Mouse (Mus musculus) adrenal gland, postnatal 25 days (tissue): ENCODE measurements at regions not wholly inside any gene's neighbourhood (a gene's known extent, or its start where the extent isn't known, plus 50 kb on each side); places are given as distances from the start of the nearest gene placed in this dataset.

Experiments used
- DNase-seq: peaks from one replicate; pipeline ENCODE4 v3.0.0; 2021; ENCODE audit warnings: mixed read lengths

DNA sequence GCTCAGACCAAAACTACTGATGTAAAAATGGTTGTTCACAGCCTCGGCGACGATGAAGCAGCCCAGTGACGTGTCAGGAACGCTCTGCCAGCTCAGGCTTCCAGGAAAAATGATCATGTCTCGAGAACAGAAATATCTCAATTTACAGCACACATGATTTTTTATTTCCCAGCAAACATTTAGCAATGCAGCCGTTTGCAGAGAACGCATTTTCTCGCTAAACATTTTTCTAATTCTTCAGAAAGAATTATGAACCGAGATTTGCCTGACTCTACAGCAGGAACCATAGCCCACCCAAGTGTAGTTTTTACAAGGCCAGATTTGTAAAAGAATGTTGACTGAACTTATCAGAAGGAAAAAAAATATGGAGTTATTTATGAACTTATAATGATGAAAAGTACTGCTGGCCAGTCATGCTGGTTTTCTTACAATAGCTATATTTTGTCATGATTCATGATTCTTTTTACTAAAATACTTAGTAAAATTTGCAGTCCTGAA, 380.4 kb downstream of the Etnk1 start:
- no peak for DNase-seq

DNA sequence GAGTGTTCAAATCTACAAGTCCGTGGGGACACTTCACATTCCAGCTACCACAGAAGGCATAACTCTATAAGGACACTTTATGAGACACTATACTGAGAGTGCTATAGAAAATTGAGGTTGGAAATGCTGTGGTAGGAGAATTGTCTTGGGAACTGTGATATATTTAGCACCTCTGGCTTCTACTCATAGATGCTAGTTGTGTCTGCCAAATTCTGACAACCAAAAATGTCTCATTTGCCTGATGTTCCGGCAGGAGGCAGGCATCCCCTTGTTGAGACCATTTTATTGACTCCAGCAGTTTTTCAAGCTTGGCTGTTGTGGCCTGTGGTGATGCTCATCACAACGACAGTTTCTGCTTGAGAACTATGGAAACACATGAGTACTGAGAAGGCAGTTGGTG, 387.9 kb downstream of the Etnk1 start:
- DNase-seq: no peak

DNA sequence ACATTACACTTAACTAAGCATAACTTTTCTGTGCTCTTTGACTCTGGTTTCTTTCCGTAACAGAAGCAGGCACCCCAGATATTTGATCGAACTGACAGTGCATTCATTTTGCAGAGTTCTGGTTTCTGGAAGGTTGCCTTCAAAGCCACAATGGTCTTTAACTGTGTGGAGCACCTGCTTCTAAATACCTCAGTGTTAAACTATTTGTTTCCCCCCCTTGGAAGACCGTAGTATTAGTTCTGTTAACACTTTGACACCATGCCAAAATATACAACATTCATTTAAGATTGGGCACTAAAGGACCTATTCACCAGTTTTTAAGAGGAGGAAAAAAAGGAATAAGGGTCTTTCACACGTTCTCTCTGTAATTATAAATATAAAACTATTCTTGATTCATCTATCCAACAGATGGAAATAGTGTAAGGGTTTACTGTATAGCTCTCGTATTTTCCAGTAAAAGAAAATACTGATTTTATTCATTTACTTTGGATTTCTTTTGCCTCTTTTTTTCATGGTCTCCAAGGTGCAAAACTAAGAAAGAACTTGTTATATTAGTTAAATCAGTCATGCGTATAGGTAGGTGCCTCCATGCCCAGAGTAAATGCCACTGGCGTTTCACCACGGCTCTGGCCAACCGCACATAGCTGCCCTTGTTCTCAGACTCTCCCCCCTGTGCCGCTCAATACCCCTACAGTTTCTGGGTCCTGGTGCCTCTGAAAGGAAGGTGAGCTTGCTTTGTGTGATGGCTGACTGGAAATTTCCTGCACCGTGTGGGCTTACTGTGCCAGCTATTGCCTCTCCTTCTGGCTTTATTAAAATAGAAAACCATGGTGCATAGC, 391.2 kb downstream of the Etnk1 start:
- DNase-seq: no peak

DNA sequence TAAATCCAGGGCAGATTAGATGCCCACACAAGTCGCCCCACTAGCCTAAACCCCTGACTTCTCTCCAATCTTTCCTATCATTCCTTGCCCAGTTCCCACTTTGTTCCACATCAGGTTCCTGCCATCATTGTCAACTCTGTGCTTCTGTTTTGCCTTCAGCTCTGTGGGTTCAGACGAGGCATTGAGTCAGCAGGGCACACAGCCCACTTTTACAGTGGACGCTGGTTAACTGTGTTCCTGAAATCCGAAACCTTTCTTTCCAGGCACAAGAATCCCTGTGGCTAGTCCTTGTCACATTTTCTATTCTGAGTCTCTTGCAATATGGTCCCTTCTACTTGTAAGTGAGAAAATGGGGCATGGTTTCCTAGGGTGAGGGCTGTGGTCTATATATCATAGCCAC, 392.3 kb downstream of the Etnk1 start:
- no peak for DNase-seq

DNA sequence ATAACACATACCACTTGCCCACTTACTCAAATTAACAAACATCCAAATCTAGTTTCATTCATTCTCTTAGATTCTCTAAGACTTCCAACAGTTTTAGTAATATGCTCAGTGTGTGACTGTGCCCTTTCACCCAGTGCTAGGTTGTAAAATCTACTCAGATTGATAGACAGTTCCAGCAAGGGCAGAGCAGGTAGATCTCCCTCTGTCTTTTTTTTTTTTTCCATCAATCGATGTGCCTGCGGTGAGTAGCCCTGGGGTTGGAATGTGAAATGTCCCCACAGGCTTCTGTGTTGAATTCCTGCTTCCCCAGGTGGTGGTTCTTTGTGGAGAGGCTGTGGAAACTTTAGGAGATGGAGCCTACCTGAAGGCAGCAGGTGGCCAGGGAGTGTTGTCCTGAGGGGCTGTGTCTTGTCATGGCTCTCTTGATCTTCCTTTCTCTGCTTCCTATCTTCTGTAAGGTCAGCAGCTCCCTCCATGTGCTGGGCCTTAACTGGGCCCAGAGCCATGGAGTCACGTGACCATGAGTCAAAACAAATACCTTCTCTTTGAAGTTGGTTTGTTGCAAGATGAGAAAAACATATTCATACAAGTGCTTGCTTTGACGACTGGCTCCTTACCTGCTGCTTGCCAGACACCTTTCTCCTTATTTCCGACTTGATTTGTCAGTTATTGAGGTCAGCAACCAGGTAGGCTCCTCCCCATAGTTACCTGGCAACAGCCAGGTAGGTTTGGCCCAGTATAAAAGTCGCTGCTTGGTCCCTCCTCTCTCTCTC, 394.5 kb downstream of the Etnk1 start:
- no peak for DNase-seq

DNA sequence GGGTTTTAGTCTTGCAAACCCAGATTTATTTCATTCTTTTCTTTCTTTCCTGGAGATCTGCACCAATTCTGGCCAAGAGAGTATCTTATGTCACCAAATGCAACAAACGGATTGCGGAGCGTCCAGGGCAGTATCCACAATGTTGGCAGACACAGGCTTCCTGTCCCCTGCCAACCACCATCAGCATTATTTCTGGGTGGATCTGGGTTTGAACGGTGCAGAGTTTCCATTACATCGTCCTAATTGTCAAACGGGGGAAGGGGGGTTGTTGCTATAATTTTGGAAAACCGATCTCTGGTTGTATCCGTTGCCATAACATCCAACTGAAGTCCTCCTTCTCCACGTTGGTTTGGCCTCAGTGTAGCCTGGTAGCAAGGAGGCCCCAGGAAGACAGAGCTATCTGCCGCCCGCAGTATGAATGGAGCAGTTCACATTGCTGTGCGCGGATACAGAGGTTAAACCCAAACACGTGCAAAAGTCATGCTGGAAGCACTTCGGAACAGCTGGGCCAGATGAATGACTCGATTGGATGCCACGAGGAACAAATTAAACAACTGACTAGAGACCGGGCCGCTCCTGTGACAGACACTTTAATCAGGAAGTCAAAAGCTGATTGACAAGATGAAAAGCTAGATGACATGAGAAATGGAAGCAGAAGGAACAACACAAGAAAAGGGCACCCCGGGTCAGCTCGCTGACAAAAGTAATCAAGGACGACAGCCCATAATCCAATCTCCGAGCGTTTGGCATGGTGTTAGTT, 404.5 kb downstream of the Etnk1 start:
- no peak for DNase-seq

DNA sequence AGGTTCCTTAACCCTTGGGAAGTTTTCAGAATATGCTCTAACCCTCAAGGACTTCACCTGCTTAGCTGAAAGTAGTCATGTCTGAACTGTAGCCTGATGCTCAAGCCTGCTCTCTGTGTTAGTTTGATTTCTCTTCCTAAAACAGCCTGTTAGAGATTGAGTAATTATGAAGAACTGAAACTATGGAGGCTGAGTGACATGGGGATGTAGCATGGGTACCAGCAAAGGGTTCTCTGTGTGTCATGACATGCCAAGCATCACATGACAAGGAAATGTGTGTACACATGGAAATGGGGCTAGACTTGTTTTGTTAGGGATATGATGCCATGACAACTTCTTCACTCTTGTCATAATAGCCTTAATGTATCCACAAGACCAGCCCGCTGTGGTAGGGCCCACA, 412.2 kb downstream of the Etnk1 start:
- DNase-seq: no peak

DNA sequence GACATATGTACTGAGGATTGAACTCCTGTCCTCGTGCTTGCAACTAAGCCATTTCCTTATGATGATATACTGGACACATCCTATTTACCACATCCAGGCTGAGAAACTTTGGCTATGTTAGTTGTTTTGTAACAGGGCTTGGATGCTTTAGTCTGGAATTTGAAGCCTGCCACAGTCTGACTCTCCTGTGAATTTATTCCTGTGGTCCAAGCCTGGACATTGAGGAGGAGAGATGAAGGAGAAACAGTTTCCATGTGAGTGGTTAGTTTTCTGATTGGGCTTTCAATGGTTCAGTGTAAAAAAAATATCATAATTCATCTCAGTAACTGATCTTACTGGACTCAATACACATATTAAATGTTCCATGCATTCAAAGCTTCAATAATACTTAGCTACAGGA, 422.6 kb downstream of the Etnk1 start:
- no peak for DNase-seq

DNA sequence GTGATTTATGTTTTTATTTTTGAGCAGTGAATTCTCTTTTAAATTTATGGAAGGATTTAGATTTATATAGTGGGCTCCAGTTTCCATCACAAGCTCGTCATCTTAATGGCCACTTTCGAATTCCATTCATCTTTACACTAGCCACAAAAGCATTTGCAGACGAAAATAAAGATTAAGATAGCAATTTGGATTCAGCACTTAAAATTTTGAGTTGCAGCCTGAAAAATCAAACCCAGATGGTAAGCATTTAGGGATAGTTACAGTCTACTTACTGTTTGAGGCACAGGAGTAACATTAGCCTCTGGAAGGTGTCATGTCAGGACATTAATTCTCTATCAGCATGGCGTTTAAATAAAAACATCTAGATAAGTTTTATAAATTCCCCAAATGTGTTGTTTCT, 423.2 kb downstream of the Etnk1 start:
- no peak for DNase-seq

DNA sequence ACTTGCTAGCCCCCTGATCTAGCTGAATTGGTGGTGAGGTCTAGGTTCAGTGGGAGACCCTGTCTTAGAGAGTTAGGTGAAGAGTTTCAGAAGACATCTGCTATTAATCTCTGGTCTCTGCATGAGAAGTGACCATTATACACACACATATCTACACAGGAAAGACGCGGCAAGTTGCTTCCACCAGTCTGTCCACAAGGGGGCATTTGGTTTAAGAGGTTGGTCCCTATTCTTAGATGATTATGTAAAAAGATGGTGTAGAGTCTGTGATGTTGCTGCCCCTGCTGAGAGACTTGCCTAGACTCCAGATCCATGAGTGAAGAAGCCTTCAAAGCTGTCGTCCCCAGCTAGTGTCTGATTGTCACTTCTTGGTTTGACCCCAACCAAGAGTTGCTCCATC, 425.5 kb downstream of the Etnk1 start:
- DNase-seq: no peak

DNA sequence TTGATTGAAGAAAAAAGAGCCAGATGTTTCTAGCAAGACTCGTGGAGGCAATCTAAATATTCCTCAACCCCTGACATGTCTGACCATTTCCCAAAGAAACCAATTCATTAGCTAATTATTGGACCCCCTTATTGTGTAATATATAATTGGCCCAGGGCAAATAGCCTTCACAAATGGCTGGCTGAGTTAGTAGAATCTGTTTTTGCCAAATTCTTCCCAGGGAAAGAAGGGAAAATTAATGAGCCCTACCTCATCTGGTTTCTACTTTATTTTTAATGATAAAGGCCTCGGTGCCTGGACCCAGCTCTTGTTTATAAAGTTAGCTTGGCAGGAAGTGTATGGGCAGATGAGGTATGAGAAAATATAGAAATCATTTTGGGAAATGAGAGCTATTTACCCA, 428.5 kb downstream of the Etnk1 start:
- DNase-seq: no peak

DNA sequence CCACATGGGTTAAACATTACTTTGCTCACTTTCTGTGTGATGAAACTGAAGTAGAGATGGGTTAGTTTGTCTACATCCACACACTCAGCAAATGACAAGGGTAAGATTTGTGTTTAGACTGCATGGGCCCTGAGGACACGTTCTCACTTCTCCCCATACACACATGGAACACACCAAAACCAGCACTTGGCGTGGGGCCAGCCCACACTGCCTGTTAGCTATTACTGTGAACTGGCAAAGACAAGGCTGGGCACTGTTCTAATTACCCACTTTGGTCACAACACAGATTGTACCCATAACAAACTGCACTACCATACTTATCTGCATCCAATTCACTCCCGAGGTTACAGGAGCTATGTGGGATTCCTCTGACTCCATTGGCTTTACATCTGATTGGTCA, 430.4 kb downstream of the Etnk1 start:
- no peak for DNase-seq

DNA sequence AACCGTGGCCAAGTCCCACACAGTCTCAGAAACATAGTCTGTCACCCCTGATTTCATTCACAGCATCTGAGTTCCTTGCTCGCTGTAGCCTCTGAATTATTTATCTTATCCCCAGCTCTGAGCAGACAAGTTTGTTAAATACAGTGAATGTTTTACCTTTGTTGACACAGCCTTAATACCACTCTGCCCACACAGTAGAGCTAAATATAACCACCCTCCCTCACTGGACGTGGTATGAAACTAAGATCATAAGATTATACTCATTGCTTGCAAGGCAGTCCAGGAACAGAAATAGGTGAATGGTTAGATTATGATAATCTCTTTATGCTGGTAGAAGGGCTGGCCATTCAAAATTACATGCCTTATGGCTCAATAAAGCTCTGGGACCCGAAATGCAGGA, 431.9 kb downstream of the Etnk1 start:
- no peak for DNase-seq

DNA sequence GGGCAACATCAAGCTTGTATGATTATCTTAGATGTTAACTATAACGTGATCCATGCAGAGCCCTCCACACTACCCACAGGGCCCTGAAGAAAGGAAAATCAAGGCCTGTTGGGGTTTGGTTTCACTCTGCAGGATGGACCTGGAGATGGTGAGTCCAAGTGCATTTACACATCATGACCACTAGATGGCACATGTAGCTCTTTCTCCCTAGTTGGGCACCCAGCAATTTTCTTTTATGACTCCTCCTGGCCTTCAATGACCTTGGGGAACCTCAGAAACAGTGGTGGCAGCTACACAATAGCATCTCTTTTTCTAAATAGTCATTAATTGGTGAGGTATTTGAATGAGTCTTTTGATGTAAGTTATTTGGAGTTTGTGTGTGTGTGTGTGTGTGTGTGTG, 442.1 kb downstream of the Etnk1 start:
- no peak for DNase-seq

DNA sequence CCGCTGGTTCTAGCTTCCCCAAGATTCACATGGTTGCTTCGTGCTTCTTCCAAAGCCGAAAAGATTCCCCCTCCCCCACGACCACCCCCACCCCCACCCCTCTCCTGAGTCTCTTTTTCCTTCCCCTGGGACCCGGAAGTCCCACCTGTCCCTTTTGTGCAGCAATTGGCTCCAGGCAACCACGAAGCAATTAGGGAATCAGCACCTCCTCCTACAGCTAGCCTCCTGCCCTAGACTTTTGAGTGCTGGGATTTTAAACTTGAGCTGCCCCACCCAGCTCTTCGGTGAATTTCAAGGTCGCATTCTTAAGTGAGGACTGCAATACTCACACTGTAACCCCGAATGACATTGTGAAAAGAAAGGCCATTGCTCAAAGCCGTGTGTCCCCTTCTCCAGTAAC, 445.9 kb downstream of the Etnk1 start:
- no peak for DNase-seq

DNA sequence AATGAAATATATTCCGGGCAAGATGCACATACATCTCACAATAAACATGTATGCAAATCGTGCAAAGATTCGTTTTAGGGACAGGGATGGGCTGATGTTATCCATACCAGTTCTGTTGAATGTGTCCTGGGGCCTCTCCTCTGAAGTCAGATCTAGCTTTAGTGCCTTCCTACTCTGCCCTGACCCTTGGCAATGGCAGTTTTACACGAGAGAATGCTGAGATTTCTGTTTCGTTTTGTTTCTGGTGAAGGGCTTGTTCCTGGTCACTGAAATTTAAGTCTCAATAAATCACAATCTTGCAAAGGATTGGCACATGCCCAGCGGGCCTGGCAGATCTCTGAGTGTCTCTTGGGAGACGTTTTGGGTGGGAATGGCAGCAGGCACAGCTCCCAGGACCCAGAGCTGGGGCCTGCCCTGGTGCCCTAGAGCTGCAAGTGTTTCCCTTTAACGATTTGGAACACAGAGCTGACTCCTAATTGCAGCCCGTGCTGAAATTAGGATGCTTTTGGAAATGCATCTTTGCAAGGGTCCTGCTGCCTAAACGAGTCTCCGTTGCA, 447.5 kb downstream of the Etnk1 start:
- peak; percentile 13 for DNase-seq

DNA sequence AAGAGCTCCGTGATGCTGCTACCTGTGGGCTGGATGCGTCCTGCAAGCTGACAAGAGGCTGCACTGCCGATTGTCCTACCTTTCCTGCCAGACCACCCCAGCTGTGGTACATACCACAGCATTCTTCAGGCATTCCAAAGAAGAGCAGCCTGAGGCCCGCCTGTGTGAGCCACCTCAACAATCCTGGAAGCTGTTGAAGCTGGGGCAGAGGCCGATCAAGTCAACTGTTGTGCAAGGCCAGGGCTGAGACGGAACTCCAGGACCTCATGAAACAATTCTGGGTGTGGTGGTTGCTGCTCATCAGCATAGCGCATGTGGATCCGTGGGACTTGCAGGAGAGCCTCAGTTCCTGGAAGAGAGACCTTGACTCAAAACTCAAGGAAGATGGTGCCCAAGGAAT, 448.3 kb downstream of the Etnk1 start:
- no peak for DNase-seq

DNA sequence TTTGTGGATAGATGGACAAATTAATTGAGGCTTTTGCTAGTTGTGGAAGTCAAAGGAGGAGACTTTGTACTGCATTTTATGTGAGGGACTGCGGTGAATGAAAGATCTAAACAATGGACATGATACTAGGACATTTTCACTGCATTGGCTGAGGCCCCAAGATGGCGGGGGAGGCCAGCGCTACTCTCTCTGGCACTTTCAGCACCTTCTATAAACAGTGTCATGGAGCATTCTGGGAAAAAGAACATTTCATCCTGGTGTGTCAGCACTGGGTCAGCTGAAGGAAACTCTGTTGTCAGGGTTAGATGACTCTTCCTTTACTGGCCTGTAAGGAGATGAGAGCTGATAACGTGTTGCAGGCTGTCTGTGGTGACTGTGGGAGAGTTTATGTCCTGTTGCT, 449.4 kb downstream of the Etnk1 start:
- DNase-seq: no peak

DNA sequence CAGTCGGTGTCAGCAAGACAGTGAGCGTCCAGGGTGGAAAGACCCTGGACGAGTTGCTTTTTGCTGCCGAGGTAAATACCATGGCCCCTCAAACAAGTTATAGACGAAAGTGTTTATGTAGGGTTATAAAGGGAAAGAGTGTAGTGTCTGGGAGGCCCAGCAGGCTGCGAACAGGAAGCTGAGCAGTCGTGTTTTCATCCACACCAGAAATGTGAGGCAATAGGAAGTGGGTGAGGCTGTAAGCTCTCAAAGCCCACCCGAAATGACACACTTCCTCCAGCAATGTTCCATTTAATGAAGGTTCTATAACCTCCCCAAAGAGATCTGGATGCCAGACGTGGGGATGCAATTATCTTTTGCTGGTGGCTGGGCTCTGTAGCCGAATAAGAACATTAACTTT, 451.5 kb downstream of the Etnk1 start:
- no peak for DNase-seq

DNA sequence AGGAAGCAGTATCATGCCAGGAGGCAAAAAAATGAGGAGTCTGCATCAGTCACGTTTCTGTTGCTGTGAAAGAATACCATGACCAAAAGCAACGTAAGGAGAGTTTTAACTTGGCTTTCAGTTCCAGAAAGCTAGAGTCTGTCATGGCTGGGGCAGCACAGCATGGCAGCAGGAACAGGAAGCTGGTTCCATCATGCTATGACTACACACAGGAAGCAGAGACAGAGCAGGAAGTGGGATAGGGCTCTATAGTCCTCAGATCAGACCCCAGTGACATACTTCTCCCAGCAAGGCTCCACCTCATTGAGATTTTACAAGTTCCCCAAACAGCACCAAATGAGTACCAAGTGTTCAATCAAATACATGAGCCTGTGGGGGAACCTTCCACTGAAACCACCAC, 453.6 kb downstream of the Etnk1 start:
- no peak for DNase-seq

DNA sequence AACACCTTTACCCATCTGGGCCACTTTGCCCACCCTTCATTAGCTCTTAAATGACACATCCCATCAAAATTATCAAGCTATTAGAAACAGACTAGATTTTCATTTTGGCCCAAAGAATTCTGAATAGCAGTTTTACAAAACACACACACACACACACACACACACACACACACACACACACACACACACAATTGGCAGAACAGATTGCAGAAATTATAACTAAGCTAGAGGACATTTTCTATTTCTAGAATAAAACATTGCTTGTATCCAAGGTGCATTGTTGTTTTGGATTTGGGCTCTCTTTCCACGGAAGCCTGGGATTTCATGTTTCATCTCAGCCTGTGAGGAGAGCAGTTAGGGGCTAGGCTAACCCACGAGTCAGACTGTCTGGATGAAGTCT, 455.1 kb downstream of the Etnk1 start:
- DNase-seq: no peak

DNA sequence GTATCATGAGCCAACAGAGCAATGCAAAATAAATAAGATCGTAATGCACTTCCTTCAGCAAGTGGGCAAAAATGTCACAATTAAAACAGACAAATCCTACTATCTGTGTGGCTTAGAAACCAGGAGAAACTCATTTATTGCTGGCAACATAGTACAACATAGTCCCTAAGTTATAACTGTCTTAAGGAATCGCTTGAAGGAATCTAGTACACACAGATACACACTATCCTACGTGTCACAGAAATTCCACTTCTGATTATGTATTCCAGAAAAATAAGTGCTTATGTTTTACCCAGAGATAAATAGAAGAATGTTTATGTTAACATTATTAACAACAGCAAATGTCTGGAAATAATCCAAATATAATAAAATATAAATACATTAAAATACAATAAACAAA, 457.9 kb downstream of the Etnk1 start:
- DNase-seq: no peak

DNA sequence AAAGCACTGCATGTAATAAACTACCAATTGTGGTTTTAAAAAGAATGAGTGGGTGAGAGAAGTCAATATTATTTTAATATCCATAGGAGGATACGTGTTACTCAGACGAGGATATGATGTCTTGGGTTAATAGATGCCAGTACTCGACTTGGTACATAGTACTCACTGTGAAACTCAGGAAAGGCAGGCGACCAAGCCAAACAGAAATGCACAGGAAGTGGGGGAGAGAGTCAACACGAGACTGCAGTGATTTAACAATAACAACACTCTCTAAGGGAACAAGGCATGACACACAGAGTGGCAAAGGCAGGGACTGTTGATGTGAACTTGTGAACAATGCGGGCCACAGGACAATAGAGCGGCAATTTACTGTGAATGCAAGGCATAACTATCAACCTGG, 464.6 kb downstream of the Etnk1 start:
- DNase-seq: no peak
